Mouse (Mus musculus) cortical plate, adult 2 months (tissue): ENCODE results near the gene Hdlbp.

ENCODE experiments used
- CTCF ChIP-seq: fragments of 200-500 bp; IDR thresholded peaks from 2 replicates; pipeline ENCODE4 v1.5.1; 2011; ENCODE audit warnings: mild to moderate bottlenecking, control low read depth, low read length; ENCODE audit not compliant: insufficient read depth; ENCODE audit errors: extremely low read depth
- POLR2A ChIP-seq: fragments of 200-500 bp; IDR thresholded peaks from 2 replicates; pipeline ENCODE4 v1.6.1; 2011; ENCODE audit warnings: mild to moderate bottlenecking, low read length, control low read depth; ENCODE audit not compliant: insufficient read depth; ENCODE audit errors: extremely low read depth

- no peak for TF ChIP-seq CTCF
- TF ChIP-seq POLR2A: no peak
Observed at GRCm38 (mm10) chr1:93388906-93389305, 89.7 kb downstream of the Hdlbp start.
